Mouse (Mus musculus) CH12.LX (cell line): Measurements from ENCODE around the gene Tomm22. TPM values are rescaled to one million over a fixed set of nuclear protein-coding genes. Genes with fewer than 3 reads are reported as not detected.
A peak's percentile ranks its signal among the peaks of the same experiment; 100 is the strongest.

Experiments used
- DNase-seq: peaks from one replicate; pipeline ENCODE4 v3.0.0-alpha.2; 2013; ENCODE audit errors: extremely low read depth
- H3K27ac ChIP-seq: 2 replicates; pipeline ENCODE4 v1.5.1; 2012; ENCODE audit warnings: low read depth, mild to moderate bottlenecking, control low read depth, moderate library complexity; ENCODE audit not compliant: insufficient read depth
- H3K27me3 ChIP-seq: replicated peaks from 2 replicates; pipeline ENCODE3; 2012; ENCODE audit warnings: inconsistent platforms
- H3K36me3 ChIP-seq, 2 experiments: replicated peaks in 1 of 2; 2 replicates each; pipeline versions ENCODE3 to v1.6.1; 2012; ENCODE audit warnings: inconsistent platforms in 1 of 2, low read length in 1 of 2, mild to moderate bottlenecking in 1 of 2, mixed read lengths in 1 of 2, moderate library complexity in 1 of 2; ENCODE audit not compliant: control insufficient read depth in 1 of 2, insufficient read depth in 1 of 2
- H3K4me1 ChIP-seq, 2 experiments: 2 replicates each; pipeline ENCODE4 v1.6.1; 2012; ENCODE audit warnings: inconsistent platforms in 1 of 2, moderate library complexity in 1 of 2; ENCODE audit not compliant: insufficient read depth in 2 of 2, control insufficient read depth in 1 of 2
- H3K4me2 ChIP-seq: 2 replicates; pipeline ENCODE4 v1.6.1; 2012; ENCODE audit warnings: low read depth, mild to moderate bottlenecking, control low read depth; ENCODE audit not compliant: poor library complexity, insufficient read depth, severe bottlenecking
- H3K4me3 ChIP-seq, 3 experiments: fragments of 150-350 bp in 1 of 3; sonication (generic) in 1 of 3; replicated peaks in 1 of 3; 2 replicates each; pipeline versions ENCODE3 to v1.5.1; 2011 to 2012; ENCODE audit warnings: low read depth in 2 of 3, low read length in 2 of 3, mild to moderate bottlenecking in 2 of 3, moderate library complexity in 2 of 3, control low read depth in 1 of 3, improper control_type of control experiment in 1 of 3, inconsistent platforms in 1 of 3, mixed read lengths in 1 of 3; ENCODE audit not compliant: poor library complexity in 1 of 3
- H3K79me2 ChIP-seq: replicated peaks from 2 replicates; pipeline ENCODE4 v1.6.1; 2012; ENCODE audit warnings: mild to moderate bottlenecking, moderate library complexity; ENCODE audit not compliant: control insufficient read depth, poor library complexity, insufficient read depth, severe bottlenecking; ENCODE audit errors: extremely low read depth
- H3K9ac ChIP-seq: 2 replicates; pipeline ENCODE4 v1.6.1; 2012; ENCODE audit warnings: low read depth, mild to moderate bottlenecking, control low read depth, moderate library complexity; ENCODE audit not compliant: insufficient read depth
- H3K9me3 ChIP-seq: replicated peaks from 2 replicates; pipeline ENCODE3; 2012; ENCODE audit warnings: low read length, inconsistent platforms, mixed read lengths
- BHLHE40 ChIP-seq: IDR thresholded peaks from 2 replicates; pipeline ENCODE4 v1.6.1; 2011; ENCODE audit warnings: mild to moderate bottlenecking, low read depth, low read length, improper control_type of control experiment
- CHD1 ChIP-seq: IDR thresholded peaks from 2 replicates; pipeline ENCODE4 v1.6.1; 2012; ENCODE audit warnings: low read depth, low read length, improper control_type of control experiment, inconsistent platforms
- CHD2 ChIP-seq: IDR thresholded peaks from 2 replicates; pipeline ENCODE4 v1.6.1; 2011; ENCODE audit warnings: low read length, improper control_type of control experiment
- CTCF ChIP-seq, 2 experiments: IDR thresholded peaks in 1 of 2; conservative IDR thresholded peaks in 1 of 2; 2 replicates each; pipeline ENCODE4 v1.5.1; 2011 to 2012; ENCODE audit warnings: low read depth in 2 of 2, low read length in 2 of 2, improper control_type of control experiment in 1 of 2, inconsistent platforms in 1 of 2, mild to moderate bottlenecking in 1 of 2, moderate library complexity in 1 of 2
- E2F4 ChIP-seq: IDR thresholded peaks from 2 replicates; pipeline ENCODE4 v1.6.1; 2011; ENCODE audit warnings: low read depth, low read length, improper control_type of control experiment; ENCODE audit not compliant: insufficient replicate concordance
- ELF1 ChIP-seq: IDR thresholded peaks from 2 replicates; pipeline ENCODE4 v1.6.1; 2014; ENCODE audit warnings: low read depth, mild to moderate bottlenecking, inconsistent platforms, low read length, improper control_type of control experiment
- EP300 ChIP-seq: IDR thresholded peaks from 2 replicates; pipeline ENCODE4 v1.6.1; 2011; ENCODE audit warnings: low read length, improper control_type of control experiment
- ETS1 ChIP-seq: conservative IDR thresholded peaks from 2 replicates; pipeline ENCODE4 v1.6.1; 2012; ENCODE audit warnings: low read depth, mild to moderate bottlenecking, inconsistent platforms, low read length, improper control_type of control experiment, moderate library complexity
- GABPA ChIP-seq: IDR thresholded peaks from 2 replicates; pipeline ENCODE4 v1.6.1; 2012; ENCODE audit warnings: low read depth, low read length, improper control_type of control experiment, inconsistent platforms; ENCODE audit not compliant: insufficient replicate concordance
- HCFC1 ChIP-seq: IDR thresholded peaks from 2 replicates; pipeline ENCODE4 v1.6.1; 2012; ENCODE audit warnings: low read depth, mild to moderate bottlenecking, inconsistent platforms, low read length, improper control_type of control experiment
- IRF4 ChIP-seq: IDR thresholded peaks from 2 replicates; pipeline ENCODE4 v1.6.1; 2014; ENCODE audit warnings: low read depth, mild to moderate bottlenecking, inconsistent platforms, low read length, improper control_type of control experiment
- JUN ChIP-seq: IDR thresholded peaks from 2 replicates; pipeline ENCODE4 v1.6.1; 2011; ENCODE audit warnings: low read depth, mild to moderate bottlenecking, low read length, improper control_type of control experiment, moderate library complexity; ENCODE audit not compliant: insufficient read depth
- JUND ChIP-seq: conservative IDR thresholded peaks from 2 replicates; pipeline ENCODE4 v1.6.1; 2011; ENCODE audit warnings: low read depth, low read length, improper control_type of control experiment
- KAT2A ChIP-seq: IDR thresholded peaks from 2 replicates; pipeline ENCODE4 v1.6.1; 2012; ENCODE audit warnings: low read length, improper control_type of control experiment, inconsistent platforms; ENCODE audit not compliant: insufficient replicate concordance
- MAFK ChIP-seq: IDR thresholded peaks from 2 replicates; pipeline ENCODE4 v1.6.1; 2011; ENCODE audit warnings: low read length, improper control_type of control experiment; ENCODE audit not compliant: insufficient replicate concordance
- MAX ChIP-seq: IDR thresholded peaks from 2 replicates; pipeline ENCODE4 v1.6.1; 2011; ENCODE audit warnings: low read length, improper control_type of control experiment
- MAZ ChIP-seq: IDR thresholded peaks from 2 replicates; pipeline ENCODE4 v1.6.1; 2012; ENCODE audit warnings: low read depth, mild to moderate bottlenecking, inconsistent platforms, low read length, improper control_type of control experiment, moderate library complexity
- MEF2A ChIP-seq: IDR thresholded peaks from 2 replicates; pipeline ENCODE4 v1.6.1; 2014; ENCODE audit warnings: low read depth, mild to moderate bottlenecking, inconsistent platforms, low read length, improper control_type of control experiment, borderline replicate concordance
- MXI1 ChIP-seq: IDR thresholded peaks from 2 replicates; pipeline ENCODE4 v1.6.1; 2011; ENCODE audit warnings: mild to moderate bottlenecking, low read depth, low read length, improper control_type of control experiment
- MYC ChIP-seq: IDR thresholded peaks from 2 replicates; pipeline ENCODE4 v1.6.1; 2011; ENCODE audit warnings: low read depth, mild to moderate bottlenecking, improper control_type of control experiment, low read length
- NELFE ChIP-seq: IDR thresholded peaks from 2 replicates; pipeline ENCODE4 v1.6.1; 2011; ENCODE audit warnings: low read depth, low read length, improper control_type of control experiment
- NRF1 ChIP-seq: IDR thresholded peaks from 2 replicates; pipeline ENCODE4 v1.6.1; 2014; ENCODE audit warnings: low read depth, mild to moderate bottlenecking, inconsistent platforms, low read length, improper control_type of control experiment, moderate library complexity
- PAX5 ChIP-seq: IDR thresholded peaks from 2 replicates; pipeline ENCODE4 v1.6.1; 2012; ENCODE audit warnings: low read length, inconsistent platforms, mixed read lengths
- POLR2A ChIP-seq: IDR thresholded peaks from 2 replicates; pipeline ENCODE4 v1.6.1; 2011; ENCODE audit warnings: low read depth, mild to moderate bottlenecking, improper control_type of control experiment, low read length
- POLR2AphosphoS2 ChIP-seq: IDR thresholded peaks from 2 replicates; pipeline ENCODE4 v1.6.1; 2011; ENCODE audit warnings: low read depth, low read length, improper control_type of control experiment
- RAD21 ChIP-seq: IDR thresholded peaks from 2 replicates; pipeline ENCODE4 v1.6.1; 2011; ENCODE audit warnings: low read depth, mild to moderate bottlenecking, low read length, improper control_type of control experiment, moderate library complexity
- RCOR1 ChIP-seq: conservative IDR thresholded peaks from 2 replicates; pipeline ENCODE4 v1.6.1; 2012; ENCODE audit warnings: low read depth, mild to moderate bottlenecking, inconsistent platforms, low read length, improper control_type of control experiment
- SIN3A ChIP-seq: IDR thresholded peaks from 2 replicates; pipeline ENCODE4 v1.6.1; 2012; ENCODE audit warnings: low read length, improper control_type of control experiment, inconsistent platforms
- SMC3 ChIP-seq: IDR thresholded peaks from 2 replicates; pipeline ENCODE4 v1.6.1; 2011; ENCODE audit warnings: low read depth, low read length, improper control_type of control experiment
- TBP ChIP-seq: conservative IDR thresholded peaks from 2 replicates; pipeline ENCODE4 v1.6.1; 2011; ENCODE audit warnings: low read depth, low read length, improper control_type of control experiment
- TCF12 ChIP-seq: IDR thresholded peaks from 2 replicates; pipeline ENCODE4 v1.6.1; 2014; ENCODE audit warnings: low read depth, mild to moderate bottlenecking, inconsistent platforms, low read length, improper control_type of control experiment
- UBTF ChIP-seq: IDR thresholded peaks from 2 replicates; pipeline ENCODE4 v1.6.1; 2012; ENCODE audit warnings: low read depth, mild to moderate bottlenecking, inconsistent platforms, low read length, improper control_type of control experiment, moderate library complexity
- USF1 ChIP-seq: IDR thresholded peaks from 2 replicates; pipeline ENCODE4 v1.6.1; 2014; ENCODE audit warnings: low read depth, mild to moderate bottlenecking, inconsistent platforms, low read length, improper control_type of control experiment
- USF2 ChIP-seq: conservative IDR thresholded peaks from 2 replicates; pipeline ENCODE4 v1.6.1; 2011; ENCODE audit warnings: low read depth, low read length, improper control_type of control experiment
- ZC3H11A ChIP-seq: IDR thresholded peaks from 2 replicates; pipeline ENCODE4 v1.6.1; 2012; ENCODE audit warnings: low read depth, mild to moderate bottlenecking, inconsistent platforms, low read length, improper control_type of control experiment
- ZKSCAN1 ChIP-seq: IDR thresholded peaks from 2 replicates; pipeline ENCODE4 v1.6.1; 2012; ENCODE audit warnings: low read depth, inconsistent platforms, low read length, improper control_type of control experiment, borderline replicate concordance
- ZMIZ1 ChIP-seq: IDR thresholded peaks from 2 replicates; pipeline ENCODE4 v1.6.1; 2012; ENCODE audit warnings: low read depth, mild to moderate bottlenecking, inconsistent platforms, low read length, improper control_type of control experiment
- ZNF384 ChIP-seq: IDR thresholded peaks from 2 replicates; pipeline ENCODE4 v1.6.1; 2012; ENCODE audit warnings: low read depth, low read length, improper control_type of control experiment, inconsistent platforms
- dilution Hi-C: fragments of 300-500 bp; cut with MboI; formaldehyde crosslinking; loops from 2 replicates; pipeline ENCODE4 v1.14.3; 2020; ENCODE audit warnings: low sequenced_read_pairs; ENCODE audit not compliant: extremely low pct_unique_long_range_greater_than_20kb, extremely low pct_ligation_motif_present
- in situ Hi-C: fragments of 300-500 bp; cut with MboI; formaldehyde crosslinking; loops from 3 replicates; pipeline ENCODE4 v1.14.3; 2019; ENCODE audit warnings: low sequenced_read_pairs, low pct_ligation_motif_present, low pct_unique_long_range_greater_than_20kb, mixed read lengths
- polyA plus RNA-seq: library from polyadenylated mRNA; unstranded; fragments of >175 nt; gene quantifications from 2 replicates; pipeline ENCODE4 v1.2.1, GENCODE M21; 2012; ENCODE audit warnings: low read depth; ENCODE audit not compliant: insufficient read length
- total RNA-seq, 2 experiments: library from RNA; depleted of rRNA; stranded (reverse); fragments of 300-350 nt in 1 of 2; fragments of >200 nt in 1 of 2; gene quantifications; 2 replicates each; pipeline ENCODE4 v1.2.3; 2012 to 2014

Tomm22 gene
- total RNA-seq (2012; rRNA removed) (109 and 142 TPM in 2 replicates), total RNA-seq (2014; rRNA removed) (495 and 496 TPM in 2 replicates), polyA plus RNA-seq (212 and 234 TPM in 2 replicates)

DNA sequence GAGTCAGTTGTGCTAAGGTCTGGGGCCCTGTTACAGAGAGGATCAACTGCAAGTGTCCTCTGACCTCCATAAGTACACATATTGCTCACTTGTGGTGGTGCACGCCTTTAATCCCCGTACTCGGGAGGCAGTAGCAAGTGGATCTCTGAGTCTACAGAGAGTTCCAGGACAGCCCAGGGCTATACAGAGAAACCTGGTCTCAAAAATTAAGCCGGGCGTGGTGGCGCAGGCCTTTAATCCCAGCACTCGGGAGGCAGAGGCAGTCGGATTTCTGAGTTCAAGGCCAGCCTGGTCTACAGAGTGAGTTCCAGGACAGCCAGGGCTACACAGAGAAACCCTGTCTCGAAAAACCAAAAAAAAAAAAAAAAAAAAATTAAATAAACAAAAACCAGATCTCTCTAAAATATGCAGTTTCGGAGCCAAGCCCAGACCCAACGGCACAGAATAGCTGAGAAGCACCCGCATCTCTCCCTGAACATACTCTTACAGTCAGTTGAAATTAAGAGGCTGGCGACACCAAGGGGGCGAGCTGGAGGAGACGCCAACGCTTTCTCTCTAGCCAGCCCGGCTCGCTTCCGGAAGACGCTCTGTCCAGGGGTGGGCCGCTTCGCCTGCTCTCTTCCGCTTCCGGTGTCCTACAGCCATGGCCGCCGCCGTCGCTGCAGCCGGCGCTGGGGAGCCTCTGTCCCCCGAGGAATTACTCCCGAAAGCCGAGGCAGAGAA lies at the start of gene Tomm22:
Tomm22 (plus strand) TSS at position 613 of the 723 bp plus-strand sequence.
- H3K4me3 ChIP-seq: peak within 1 kb of the TSS; percentile 89 to 96 (median 89)
- peaks cover 21% of the 10 kb centered on the region for H3K79me2 ChIP-seq
- TF ChIP-seq TCF12 (peak; percentile 91), EP300 (no peak), BHLHE40 (no peak), UBTF (no peak), ZC3H11A (no peak), MXI1 (peak; percentile 79), CTCF (conservative IDR thresholded peaks at IDR 0.05 in 1 of 2, IDR thresholded peaks at IDR 0.05 in 1 of 2; ENCODE audit: low read depth in 2 of 2, low read length in 2 of 2) (peak in 1 of 2 experiments; percentile 79; a peak in 2 of 4 replicates), KAT2A (peak; percentile 94; the same call in 1 of the 2 replicates), MAX (no peak), ELF1 (peak; percentile 92), POLR2AphosphoS2 (peak; percentile 83), SMC3 (no peak), ZNF384 (no peak), JUND (no peak), NRF1 (peak; percentile 63), USF2 (no peak), HCFC1 (peak; percentile 95), USF1 (no peak), POLR2A (peak; percentile 83), SIN3A (peak; percentile 88), NELFE (peak; percentile 90), ZKSCAN1 (no peak), MAZ (no peak), ZMIZ1 (0 out of 2 replicates have a peak, but pooled peaks have one; percentile 50), MAFK (no peak), PAX5 (no peak), RAD21 (no peak), RCOR1 (no peak; the same call in 1 of the 2 replicates), JUN (no peak), CHD1 (no peak), MYC (no peak), IRF4 (peak; percentile 72), GABPA (peak; percentile 91), MEF2A (peak; percentile 52; the same call in 1 of the 2 replicates), TBP (0 out of 2 replicates have a peak, but pooled peaks have one; percentile 26), ETS1 (peak; percentile 50; the same call in 1 of the 2 replicates), CHD2 (no peak), E2F4 (no peak)
- peaks cover 37 to 64% of the 10 kb centered on the region in 2 experiments for H3K36me3 ChIP-seq
- peaks cover 2 to 24% of the 10 kb centered on the region in 2 experiments for H3K4me1 ChIP-seq
- H3K27ac ChIP-seq: peak within 1 kb of the TSS; percentile 42
- dilution Hi-C loops (no loop called here), in situ Hi-C loops (no loop called here)
- H3K9ac ChIP-seq: peak within 1 kb of the TSS; percentile 84
- peak; percentile 92 for DNase-seq
- peak within 1 kb of the TSS; percentile 96 for H3K4me2 ChIP-seq
- H3K27me3 ChIP-seq: no peaks in the 10 kb centered on the region
- no peaks in the 10 kb centered on the region for H3K9me3 ChIP-seq
